Mouse (Mus musculus): ENCODE results near the gene Cited2. TPM values are rescaled to one million over a fixed set of nuclear protein-coding genes. Genes with fewer than 3 reads are reported as not detected.

Cited2 gene
- polyA plus RNA-seq, 1 experiment: not detected

DNA sequence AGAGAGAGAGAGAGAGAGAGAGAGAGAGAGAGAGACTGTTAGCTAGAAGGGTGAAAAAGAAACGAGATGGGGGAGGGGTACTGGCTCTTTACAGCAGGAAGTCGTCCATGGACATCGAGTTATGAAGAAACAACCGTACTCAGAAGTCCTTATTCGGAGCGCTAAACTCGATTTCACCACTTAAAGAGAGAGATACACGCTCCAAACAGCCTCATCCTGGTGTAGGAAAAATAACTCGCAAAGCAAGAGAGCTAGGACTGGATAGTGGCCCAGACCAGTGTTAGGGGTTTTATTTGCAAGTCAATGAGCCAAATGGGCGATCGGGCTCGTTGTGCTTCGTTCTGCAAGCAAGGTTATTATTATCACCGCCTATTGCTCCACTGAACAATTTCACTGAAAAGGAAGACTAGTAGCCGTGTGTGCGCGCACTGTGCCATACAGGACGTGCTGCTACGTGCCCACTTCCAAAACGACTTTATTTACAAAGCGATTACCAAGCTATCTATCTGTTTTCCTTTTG lies 1.4 kb upstream of the Cited2 start:
- no peak for TF ChIP-seq POLR2A (IDR thresholded peaks at IDR 0.05; ENCODE audit: insufficient read depth, low read depth, low read length)
- no peak for TF ChIP-seq CTCF (IDR thresholded peaks at IDR 0.05; ENCODE audit: insufficient read depth, low read depth, low read length)
- WGBS: under 1% methylated on average over 21 of the region's 21 CpGs
- Histone ChIP-seq H3K4me1 (ENCODE audit: control insufficient read depth, insufficient read depth, low read length) (no peaks in the 10 kb centered on the region), H3K27ac (ENCODE audit: insufficient read depth, low read depth, low read length) (peak overlapping the region; percentile 98), H3K4me3 (ENCODE audit: insufficient read depth, low read depth, low read length) (peak overlapping the region; percentile 74)

DNA sequence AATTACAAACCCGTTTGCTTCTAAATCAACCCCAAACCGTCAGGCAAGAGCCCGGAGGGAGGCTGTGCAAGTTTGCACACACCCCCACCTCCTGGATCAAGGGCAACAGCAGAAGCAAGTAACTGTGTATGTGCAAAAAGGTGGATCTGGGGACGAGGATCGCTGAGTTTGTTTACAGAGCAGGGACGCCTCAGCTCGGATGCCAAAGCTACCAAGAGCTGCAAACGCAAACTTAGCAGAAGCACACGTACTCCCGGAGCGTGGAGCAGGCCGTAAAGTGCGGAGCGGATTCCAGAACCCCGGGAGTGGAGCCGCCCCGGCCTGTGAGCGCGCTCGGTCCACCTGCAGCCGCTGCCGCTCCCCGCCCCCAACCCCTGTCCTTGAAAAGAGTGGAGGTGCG lies 860 bp upstream of the Cited2 start:
- WGBS: under 1% methylated on average over 24 of the region's 24 CpGs
- peak overlapping the region; percentile 74 for H3K4me3 ChIP-seq (ENCODE audit: insufficient read depth, low read depth, low read length)
- peak overlapping the region; percentile 98 for H3K27ac ChIP-seq (ENCODE audit: insufficient read depth, low read depth, low read length)
- TF ChIP-seq POLR2A (IDR thresholded peaks at IDR 0.05; ENCODE audit: insufficient read depth, low read depth, low read length) (0 out of 2 replicates have a peak, but pooled peaks have one; percentile 38), CTCF (IDR thresholded peaks at IDR 0.05; ENCODE audit: insufficient read depth, low read depth, low read length) (no peak)
- no peaks in the 10 kb centered on the region for H3K4me1 ChIP-seq (ENCODE audit: control insufficient read depth, insufficient read depth, low read length)

- H3K4me1 ChIP-seq (ENCODE audit: control insufficient read depth, insufficient read depth, low read length): no peaks in the 10 kb centered on the region
- WGBS: under 1% methylated on average over 30 of the region's 30 CpGs
- TF ChIP-seq POLR2A (IDR thresholded peaks at IDR 0.05; ENCODE audit: insufficient read depth, low read depth, low read length) (no peak), CTCF (IDR thresholded peaks at IDR 0.05; ENCODE audit: insufficient read depth, low read depth, low read length) (no peak)
- H3K4me3 ChIP-seq (ENCODE audit: insufficient read depth, low read depth, low read length): peak overlapping the region; percentile 74
- peak overlapping the region; percentile 91 for H3K27ac ChIP-seq (ENCODE audit: insufficient read depth, low read depth, low read length)
Measured at GRCm38 (mm10) chr10:17723421-17723841, 413 bp downstream of the Cited2 start.

DNA sequence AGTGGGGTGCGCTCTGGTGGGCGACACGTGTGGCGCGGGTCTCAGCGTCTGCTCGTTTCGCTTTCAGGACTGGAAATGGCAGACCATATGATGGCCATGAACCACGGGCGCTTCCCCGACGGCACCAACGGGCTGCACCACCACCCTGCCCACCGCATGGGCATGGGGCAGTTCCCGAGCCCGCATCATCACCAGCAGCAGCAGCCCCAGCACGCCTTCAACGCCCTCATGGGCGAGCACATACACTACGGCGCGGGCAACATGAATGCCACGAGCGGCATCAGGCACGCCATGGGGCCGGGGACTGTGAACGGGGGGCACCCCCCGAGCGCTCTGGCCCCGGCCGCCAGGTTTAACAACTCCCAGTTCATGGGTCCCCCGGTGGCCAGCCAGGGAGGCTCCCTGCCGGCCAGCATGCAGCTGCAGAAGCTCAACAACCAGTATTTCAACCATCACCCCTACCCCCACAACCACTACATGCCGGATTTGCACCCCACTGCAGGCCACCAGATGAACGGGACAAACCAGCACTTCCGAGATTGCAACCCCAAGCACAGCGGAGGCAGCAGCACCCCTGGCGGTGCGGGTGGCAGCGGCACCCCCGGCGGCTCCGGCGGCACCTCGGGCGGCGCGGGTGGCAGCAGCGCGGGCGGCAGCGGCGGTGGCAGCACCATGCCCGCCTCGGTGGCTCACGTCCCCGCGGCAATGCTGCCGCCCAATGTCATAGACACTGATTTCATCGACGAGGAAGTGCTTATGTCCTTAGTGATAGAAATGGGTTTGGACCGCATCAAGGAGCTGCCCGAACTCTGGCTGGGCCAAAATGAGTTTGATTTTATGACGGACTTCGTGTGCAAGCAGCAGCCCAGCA lies 1.1 kb downstream of the Cited2 start:
- TF ChIP-seq POLR2A (IDR thresholded peaks at IDR 0.05; ENCODE audit: insufficient read depth, low read depth, low read length) (no peak; the same call in none of the 2 replicates), CTCF (IDR thresholded peaks at IDR 0.05; ENCODE audit: insufficient read depth, low read depth, low read length) (peak; percentile 62; the same call in 1 of the 2 replicates)
- Histone ChIP-seq H3K27ac (ENCODE audit: insufficient read depth, low read depth, low read length) (peak overlapping the region; percentile 91), H3K4me3 (ENCODE audit: insufficient read depth, low read depth, low read length) (peak overlapping the region; percentile 74), H3K4me1 (ENCODE audit: control insufficient read depth, insufficient read depth, low read length) (no peaks in the 10 kb centered on the region)
- WGBS: under 1% methylated on average over 65 of the region's 65 CpGs

DNA sequence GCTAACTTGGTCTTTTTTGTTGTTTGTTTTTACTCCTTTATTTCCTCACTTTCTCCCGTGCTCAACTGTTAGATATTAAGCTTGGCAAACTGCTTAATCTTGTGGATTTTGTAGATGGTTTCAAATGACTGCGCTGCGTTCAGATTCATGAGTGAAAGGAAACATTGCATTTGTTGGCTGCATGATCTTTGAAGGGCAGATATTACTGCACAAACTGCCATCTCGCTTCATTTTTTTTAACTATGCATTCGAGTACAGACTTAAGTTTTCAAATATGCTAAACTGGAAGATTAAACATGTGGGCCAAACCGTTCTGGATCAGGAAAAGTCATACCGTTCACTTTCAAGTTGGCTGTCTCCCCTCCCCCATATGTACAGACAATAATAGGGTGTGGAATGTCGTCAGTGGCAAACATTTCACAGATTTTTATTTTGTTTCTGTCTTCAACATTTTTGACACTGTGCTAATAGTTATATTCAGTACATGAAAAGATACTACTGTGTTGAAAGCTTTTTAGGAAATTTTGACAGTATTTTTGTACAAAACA lies 2.1 kb downstream of the Cited2 start:
- no peaks in the 10 kb centered on the region for H3K4me1 ChIP-seq (ENCODE audit: control insufficient read depth, insufficient read depth, low read length)
- H3K27ac ChIP-seq (ENCODE audit: insufficient read depth, low read depth, low read length): peak overlapping the region; percentile 61; the same call in 1 of the 2 replicates
- no peak for TF ChIP-seq POLR2A (IDR thresholded peaks at IDR 0.05; ENCODE audit: insufficient read depth, low read depth, low read length)
- no peak for TF ChIP-seq CTCF (IDR thresholded peaks at IDR 0.05; ENCODE audit: insufficient read depth, low read depth, low read length)
- H3K4me3 ChIP-seq (ENCODE audit: insufficient read depth, low read depth, low read length): no peak overlapping the region
- WGBS: 14% methylated on average over 8 of the region's 8 CpGs

GRCm38 (mm10) chr10:17725644-17726372 lies 2.8 kb downstream of the Cited2 start:
- H3K27ac ChIP-seq (ENCODE audit: insufficient read depth, low read depth, low read length): peak overlapping the region; percentile 86
- WGBS: 23% methylated on average over 7 of the region's 7 CpGs
- TF ChIP-seq POLR2A (IDR thresholded peaks at IDR 0.05; ENCODE audit: insufficient read depth, low read depth, low read length) (no peak), CTCF (IDR thresholded peaks at IDR 0.05; ENCODE audit: insufficient read depth, low read depth, low read length) (no peak)
- no peaks in the 10 kb centered on the region for H3K4me1 ChIP-seq (ENCODE audit: control insufficient read depth, insufficient read depth, low read length)
- peak overlapping the region; percentile 50 for H3K4me3 ChIP-seq (ENCODE audit: insufficient read depth, low read depth, low read length)

DNA sequence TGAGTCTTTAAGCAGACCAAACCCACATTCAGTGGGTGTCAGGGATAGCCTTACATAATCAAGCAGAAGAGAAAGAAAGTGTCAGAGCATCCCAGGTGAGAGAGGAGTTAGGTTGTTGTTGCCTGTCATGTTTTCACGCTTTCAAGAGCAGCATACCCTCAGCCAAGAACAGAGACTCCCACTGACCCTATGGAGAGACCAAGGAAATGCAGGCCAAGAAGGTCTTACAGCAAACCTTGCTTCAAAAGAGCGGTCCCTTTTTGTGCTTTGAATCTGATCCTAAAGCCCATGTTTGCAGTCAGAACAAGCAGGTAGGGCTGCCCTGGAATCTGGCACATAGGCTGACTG lies 3.3 kb downstream of the Cited2 start:
- WGBS: 39% methylated on average over 2 of the region's 2 CpGs
- H3K27ac ChIP-seq (ENCODE audit: insufficient read depth, low read depth, low read length): peak overlapping the region; percentile 86
- H3K4me1 ChIP-seq (ENCODE audit: control insufficient read depth, insufficient read depth, low read length): no peaks in the 10 kb centered on the region
- TF ChIP-seq CTCF (IDR thresholded peaks at IDR 0.05; ENCODE audit: insufficient read depth, low read depth, low read length) (no peak), POLR2A (IDR thresholded peaks at IDR 0.05; ENCODE audit: insufficient read depth, low read depth, low read length) (no peak)
- H3K4me3 ChIP-seq (ENCODE audit: insufficient read depth, low read depth, low read length): peak overlapping the region; percentile 50

- 9% methylated on average over 15 of the region's 15 CpGs for WGBS
- no peaks in the 10 kb centered on the region for H3K4me1 ChIP-seq (ENCODE audit: control insufficient read depth, insufficient read depth, low read length)
- H3K27ac ChIP-seq (ENCODE audit: insufficient read depth, low read depth, low read length): peak overlapping the region; percentile 66
- no peak overlapping the region; the same call in 1 of the 2 replicates for H3K4me3 ChIP-seq (ENCODE audit: insufficient read depth, low read depth, low read length)
- no peak for TF ChIP-seq CTCF (IDR thresholded peaks at IDR 0.05; ENCODE audit: insufficient read depth, low read depth, low read length)
- no peak for TF ChIP-seq POLR2A (IDR thresholded peaks at IDR 0.05; ENCODE audit: insufficient read depth, low read depth, low read length)
Measured at GRCm38 (mm10) chr10:17727161-17727925, 4.3 kb downstream of the Cited2 start.
